Mouse (Mus musculus) cerebellum, adult 2 months (tissue): ENCODE results near the gene Hes5. TPM values are rescaled to one million over a fixed set of nuclear protein-coding genes. Genes with fewer than 3 reads are reported as not detected.

Source experiments
- DNase-seq, 2 experiments: peaks; one replicate each; pipeline ENCODE4 v3.0.0; 2021
- H3K27ac ChIP-seq: fragments of 200-500 bp; 2 replicates; pipeline ENCODE4 v1.5.1; 2012; ENCODE audit warnings: low read length, control low read depth, inconsistent platforms; ENCODE audit not compliant: insufficient read depth
- H3K27me3 ChIP-seq: fragments of 200-500 bp; 2 replicates; pipeline ENCODE4 v1.6.1; 2012; ENCODE audit warnings: inconsistent platforms, mild to moderate bottlenecking, low read length, moderate library complexity; ENCODE audit not compliant: control insufficient read depth, insufficient read depth
- H3K4me1 ChIP-seq: fragments of 200-500 bp; 2 replicates; pipeline ENCODE4 v1.6.1; 2011; ENCODE audit warnings: low read length; ENCODE audit not compliant: control insufficient read depth, insufficient read depth
- H3K4me3 ChIP-seq: fragments of 200-500 bp; replicated peaks from 2 replicates; pipeline ENCODE3; 2011; ENCODE audit warnings: mild to moderate bottlenecking, low read depth, low read length, control low read depth; ENCODE audit not compliant: insufficient read depth
- CTCF ChIP-seq: fragments of 200-500 bp; IDR thresholded peaks from 2 replicates; pipeline ENCODE4 v1.5.1; 2011; ENCODE audit warnings: low read depth, mild to moderate bottlenecking, control low read depth, low read length, moderate library complexity, borderline replicate concordance; ENCODE audit not compliant: insufficient read depth
- POLR2A ChIP-seq: fragments of 200-500 bp; IDR thresholded peaks from 2 replicates; pipeline ENCODE4 v1.6.1; 2011; ENCODE audit warnings: low read length, control low read depth, borderline replicate concordance; ENCODE audit not compliant: insufficient read depth
- WGBS: fragments of 180-500 bp; shearing (Covaris S2); methylation state at CpG from one replicate; pipeline ENCODE4 v1.1.7; 2018; 5-methylcytosine and 5-hydroxymethylcytosine counted together
- polyA plus RNA-seq: library from polyadenylated mRNA; depleted of rRNA; stranded (reverse); fragments of >200 nt; gene quantifications from 2 replicates; pipeline ENCODE4 v1.2.3, GENCODE M21; 2012

Gene Hes5
- polyA plus RNA-seq, 1 experiment, result 4.6 TPM

DNA sequence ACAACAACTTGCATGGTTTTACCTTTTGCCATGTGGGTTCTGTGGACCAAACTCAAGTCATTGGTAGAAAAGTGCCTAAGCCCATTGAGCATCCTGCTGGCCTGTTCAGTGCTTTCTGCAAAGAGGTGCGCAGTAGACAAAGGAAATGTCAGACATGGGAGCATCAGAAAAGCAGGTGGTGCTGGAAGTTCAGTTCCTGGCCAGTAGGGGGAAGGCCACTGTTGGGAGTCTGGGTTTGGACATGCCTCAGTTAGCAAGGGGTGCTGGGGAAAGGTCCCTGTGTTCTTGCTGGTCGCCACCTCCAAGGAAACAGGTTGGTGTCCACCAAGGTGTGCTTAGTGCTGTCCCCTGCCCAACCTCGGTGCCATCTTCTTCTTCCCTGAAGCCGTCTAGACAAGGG, 19.4 kb downstream of the Hes5 start:
- DNase-seq, result no peak
- whole genome bisulfite sequencing, result 93% methylated on average over 4 of the region's 4 CpGs

DNA sequence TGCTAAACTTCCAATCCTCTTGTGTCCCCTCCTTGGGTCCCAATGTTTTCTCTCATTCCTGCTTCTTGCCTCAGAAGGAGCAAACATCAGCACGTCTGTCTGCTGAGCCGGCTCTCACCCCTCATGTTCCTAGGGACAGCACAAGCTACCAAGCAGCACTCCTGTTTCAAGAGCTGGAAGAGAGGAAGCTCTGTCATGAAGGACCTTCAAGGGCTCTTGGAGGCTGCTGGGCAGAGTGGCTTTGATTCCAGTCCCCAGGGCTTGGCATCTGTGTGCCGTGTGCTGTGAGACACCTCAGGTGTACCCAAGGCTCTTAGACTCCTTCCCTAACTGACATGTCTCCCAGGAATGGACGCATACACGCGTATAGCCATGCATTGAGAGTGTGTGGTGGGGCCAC, 20.4 kb downstream of the Hes5 start:
- no peaks in the 10 kb centered on the region for H3K27me3 ChIP-seq
- H3K4me3 ChIP-seq, result no peak overlapping the region
- 73% methylated on average over 6 of the region's 6 CpGs for WGBS
- peaks cover 17% of the 10 kb centered on the region for H3K4me1 ChIP-seq
- peak overlapping the region; percentile 8 for H3K27ac ChIP-seq
- DNase-seq, result no peak
- TF ChIP-seq POLR2A (no peak), CTCF (no peak)

More for the DNA sequence above, 19.4 kb downstream of the Hes5 start:
- Histone ChIP-seq H3K4me3 (no peak overlapping the region), H3K27ac (no peak overlapping the region), H3K4me1 (peaks cover 11% of the 10 kb centered on the region; the same call in 1 of the 2 replicates), H3K27me3 (no peaks in the 10 kb centered on the region)
- TF ChIP-seq CTCF (peak; percentile 58; the same call in 1 of the 2 replicates), POLR2A (no peak)

DNA sequence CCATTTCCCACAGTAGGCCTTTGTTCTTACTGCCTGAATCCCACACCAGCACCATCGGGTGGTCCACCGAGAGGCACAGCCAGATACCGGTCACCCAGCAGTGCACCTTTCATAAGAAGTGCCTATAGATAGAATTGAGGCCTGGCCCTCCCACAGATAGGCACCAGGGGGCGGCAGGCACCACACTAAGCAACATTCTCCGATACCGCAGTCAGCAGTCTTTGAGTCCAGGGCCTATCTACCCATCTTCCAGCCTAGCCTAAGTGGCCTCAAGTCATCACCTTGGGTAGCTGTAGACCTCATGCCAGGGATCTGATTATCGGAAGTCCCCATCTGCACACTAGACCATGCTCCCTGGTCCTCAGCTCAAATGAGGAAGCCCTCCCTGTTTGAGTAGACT, 20.8 kb downstream of the Hes5 start:
- TF ChIP-seq CTCF (peak; percentile 85), POLR2A (0 out of 2 replicates have a peak, but pooled peaks have one; percentile 19)
- Histone ChIP-seq H3K4me1 (peaks cover 19% of the 10 kb centered on the region), H3K27me3 (no peaks in the 10 kb centered on the region), H3K27ac (peak overlapping the region; percentile 8), H3K4me3 (no peak overlapping the region)
- 13% methylated on average over 7 of the region's 7 CpGs for WGBS
- DNase-seq, result peak; percentile 68 to 76

DNA sequence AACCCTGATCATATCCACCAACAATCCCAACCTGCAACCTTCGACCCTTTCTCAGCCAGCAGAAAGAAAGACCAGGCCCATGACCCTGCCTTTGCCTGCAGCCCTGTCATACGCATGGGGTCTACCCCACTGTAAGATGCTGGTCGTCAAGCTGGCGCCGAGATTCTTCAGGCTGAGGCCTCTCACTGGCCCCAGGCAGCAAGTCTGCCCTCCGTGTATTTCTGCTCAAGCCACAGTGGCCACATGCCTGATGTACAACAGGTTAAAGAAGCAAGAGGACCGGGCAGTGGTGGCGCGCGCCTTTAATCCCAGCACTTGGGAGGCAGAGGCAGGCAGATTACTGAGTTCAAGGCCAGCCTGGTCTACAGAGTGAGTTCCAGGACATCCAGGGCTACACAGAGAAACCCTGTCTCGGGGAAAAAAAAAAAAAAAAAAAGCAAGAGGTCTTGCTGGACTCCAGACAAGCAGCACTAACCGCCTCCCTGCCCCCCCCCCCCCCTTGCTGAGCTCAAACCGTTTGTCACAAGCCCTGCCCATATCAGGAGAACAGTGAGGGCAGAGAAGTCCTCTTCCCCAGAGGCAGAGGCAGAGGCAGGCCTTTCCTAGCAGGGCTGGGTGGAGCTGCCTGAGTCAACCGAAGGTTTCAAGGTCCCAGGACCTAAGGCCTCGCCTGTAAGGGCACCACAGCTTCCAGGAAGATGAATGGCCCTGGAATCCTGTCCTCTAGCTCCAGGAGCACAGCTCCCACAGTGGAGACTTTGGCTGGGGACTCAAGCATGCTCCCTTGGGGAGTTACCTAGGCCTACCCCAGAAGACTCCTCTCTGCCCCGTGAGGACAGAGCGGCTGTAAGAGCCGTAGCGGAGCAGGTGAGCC, 21.8 kb downstream of the Hes5 start:
- Histone ChIP-seq H3K4me1 (peaks cover 24% of the 10 kb centered on the region), H3K27me3 (no peaks in the 10 kb centered on the region), H3K27ac (no peak overlapping the region), H3K4me3 (no peak overlapping the region)
- no peak for DNase-seq
- 71% methylated on average over 19 of the region's 19 CpGs for WGBS
- TF ChIP-seq CTCF, result no peak
- no peak for TF ChIP-seq POLR2A

DNA sequence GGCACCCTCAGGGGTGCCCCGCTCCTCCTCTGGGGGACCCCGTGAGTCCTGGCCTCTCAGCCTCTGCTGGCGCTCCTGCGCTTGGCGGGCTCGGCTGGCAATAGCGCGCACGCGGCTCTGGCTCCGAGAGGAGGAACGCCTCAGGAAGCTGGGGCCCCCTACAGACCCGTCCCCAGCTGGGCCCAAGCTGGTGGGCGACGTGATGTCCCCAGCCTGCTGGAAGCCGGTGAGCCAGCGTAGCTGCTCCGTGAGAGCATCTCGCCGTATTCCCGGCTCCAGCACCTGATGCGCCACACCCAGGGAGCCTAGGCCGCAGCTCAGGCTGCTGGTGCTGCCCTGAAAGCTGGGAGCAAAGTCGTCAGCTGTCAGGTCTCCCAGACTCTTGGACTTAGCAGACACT, 23.0 kb downstream of the Hes5 start:
- TF ChIP-seq POLR2A (no peak), CTCF (no peak)
- Histone ChIP-seq H3K4me1 (peaks cover 24% of the 10 kb centered on the region), H3K4me3 (no peak overlapping the region), H3K27ac (no peak overlapping the region), H3K27me3 (no peaks in the 10 kb centered on the region)
- WGBS, result 25% methylated on average over 24 of the region's 24 CpGs
- DNase-seq, result no peak

DNA sequence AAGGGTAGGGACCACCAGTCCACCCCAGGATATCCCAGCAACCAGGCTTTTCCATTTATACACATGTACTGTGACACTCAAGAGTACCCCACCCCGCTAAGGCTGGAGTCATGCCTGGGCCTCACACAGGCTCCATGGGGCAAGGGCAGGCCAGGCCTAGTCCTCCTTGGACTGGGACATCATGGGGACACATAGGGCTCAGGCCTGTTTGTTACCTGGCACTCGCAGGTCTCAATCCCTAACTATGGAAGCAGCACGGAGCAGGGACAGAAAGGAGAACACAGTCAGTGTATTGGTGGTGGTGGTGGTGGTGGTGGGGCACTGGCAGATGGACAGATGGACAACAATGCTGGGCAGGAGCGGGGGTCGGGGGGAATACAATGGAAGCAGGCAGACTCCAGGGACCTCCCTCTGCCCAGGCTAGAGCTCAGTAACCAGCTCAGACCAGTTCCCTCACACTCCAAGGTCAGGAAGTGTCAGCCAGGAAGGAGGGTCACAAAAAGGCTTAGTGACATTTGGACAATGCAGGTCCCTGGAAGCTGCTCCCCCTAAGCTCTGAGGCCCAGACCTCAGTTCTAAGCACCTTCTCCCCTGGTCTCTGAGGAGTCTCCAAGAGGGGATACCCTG, 24.5 kb downstream of the Hes5 start:
- no peak for DNase-seq
- Histone ChIP-seq H3K4me3 (no peak overlapping the region), H3K27me3 (no peaks in the 10 kb centered on the region), H3K27ac (no peak overlapping the region), H3K4me1 (peaks cover 24% of the 10 kb centered on the region)
- no peak for TF ChIP-seq CTCF
- TF ChIP-seq POLR2A, result no peak
- 80% methylated on average over 5 of the region's 5 CpGs for WGBS

DNA sequence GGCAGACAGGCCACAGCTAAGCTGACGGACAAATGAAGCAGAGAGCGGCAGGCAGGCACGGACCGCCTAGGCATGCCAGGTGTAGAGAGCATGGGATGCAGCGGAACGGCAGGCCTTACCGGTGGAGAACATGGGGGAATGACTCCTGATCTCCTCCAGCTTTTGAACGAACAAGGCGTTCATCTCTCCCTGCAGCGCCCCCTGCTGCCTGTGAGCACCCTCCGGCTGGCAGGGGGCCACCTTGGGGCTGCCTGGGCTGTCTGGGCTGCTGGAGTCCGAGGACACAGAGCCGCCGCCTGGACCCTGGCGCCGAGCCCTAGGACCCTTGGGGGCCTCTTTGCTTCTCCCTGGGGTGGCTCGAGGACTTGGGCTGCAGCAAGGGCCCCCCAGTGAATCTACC, 25.4 kb downstream of the Hes5 start:
- TF ChIP-seq POLR2A, result no peak
- TF ChIP-seq CTCF, result peak; percentile 53; the same call in 1 of the 2 replicates
- DNase-seq, result peak; percentile 66 to 74
- Histone ChIP-seq H3K4me1 (peaks cover 24% of the 10 kb centered on the region), H3K27me3 (no peaks in the 10 kb centered on the region), H3K27ac (no peak overlapping the region), H3K4me3 (no peak overlapping the region)
- 23% methylated on average over 17 of the region's 17 CpGs for WGBS
